Mouse (Mus musculus) urinary bladder, postnatal 10 days (tissue): ENCODE measurements around the gene Siah2.

Experiments
- DNase-seq: peaks from one replicate; pipeline ENCODE4 v3.0.0; 2022; ENCODE audit warnings: low spot score

The Siah2 gene

GRCm38 (mm10) chr3:58691997-58692721 is at the start of gene Siah2:
TSS of gene Siah2 (minus strand) at chr3:58692400.
- peak; percentile 56 for DNase-seq

GRCm38 (mm10) chr3:58739536-58739935 is 47.3 kb upstream of the Siah2 start:
- DNase-seq = no peak

GRCm38 (mm10) chr3:58738346-58739089 is 46.3 kb upstream of the Siah2 start:
- DNase-seq = no peak

GRCm38 (mm10) chr3:58731520-58731919 is 39.3 kb upstream of the Siah2 start:
- DNase-seq = no peak

- DNase-seq = no peak
These were observed 38.4 kb upstream of the Siah2 start for GRCm38 (mm10) chr3:58730580-58730979.

GRCm38 (mm10) chr3:58729549-58729948 is 37.3 kb upstream of the Siah2 start:
- DNase-seq = no peak

GRCm38 (mm10) chr3:58727601-58728000 is 35.4 kb upstream of the Siah2 start:
- no peak for DNase-seq

- DNase-seq = no peak
These were observed 34.8 kb upstream of the Siah2 start for GRCm38 (mm10) chr3:58727012-58727411.

GRCm38 (mm10) chr3:58726374-58726773 is 34.2 kb upstream of the Siah2 start:
- DNase-seq = no peak

GRCm38 (mm10) chr3:58724815-58725214 is 32.6 kb upstream of the Siah2 start:
- DNase-seq = no peak

GRCm38 (mm10) chr3:58723656-58724055 is 31.5 kb upstream of the Siah2 start:
- no peak for DNase-seq

GRCm38 (mm10) chr3:58719461-58720230 is 27.4 kb upstream of the Siah2 start:
- DNase-seq = no peak

- no peak for DNase-seq
These were observed 24.5 kb upstream of the Siah2 start for GRCm38 (mm10) chr3:58716705-58717104.

- DNase-seq = no peak
These were observed 22.6 kb upstream of the Siah2 start for GRCm38 (mm10) chr3:58714767-58715166.

- DNase-seq = no peak
These were observed 21.8 kb upstream of the Siah2 start for GRCm38 (mm10) chr3:58714034-58714433.

- no peak for DNase-seq
These were observed 21.0 kb upstream of the Siah2 start for GRCm38 (mm10) chr3:58713191-58713590.

GRCm38 (mm10) chr3:58704547-58704946 is 12.3 kb upstream of the Siah2 start:
- DNase-seq = no peak

GRCm38 (mm10) chr3:58703748-58704147 is 11.5 kb upstream of the Siah2 start:
- DNase-seq = no peak

- no peak for DNase-seq
These were observed 10.1 kb upstream of the Siah2 start for GRCm38 (mm10) chr3:58702329-58702728.

- no peak for DNase-seq
These were observed 9.2 kb upstream of the Siah2 start for GRCm38 (mm10) chr3:58701441-58701840.

GRCm38 (mm10) chr3:58697926-58698325 is 5.7 kb upstream of the Siah2 start:
- DNase-seq = no peak

- no peak for DNase-seq
These were observed 4.6 kb upstream of the Siah2 start for GRCm38 (mm10) chr3:58696806-58697205.

- DNase-seq = no peak
These were observed 3.3 kb upstream of the Siah2 start for GRCm38 (mm10) chr3:58695507-58695906.
